Mouse (Mus musculus): ENCODE measurements around the gene Gtf2h2.
"Not testable (repeated sequence)": the region's sequence is repeated elsewhere in the genome, so short reads cannot be mapped to it uniquely, and the experiment has no call there.

The Gtf2h2 gene

GRCm38 (mm10) chr13:100492061-100492787 lies at the start of gene Gtf2h2:
TSS of gene Gtf2h2 (minus strand) at chr13:100492579.
- peak; percentile 58 to 75 for DNase-seq (ENCODE audit: low spot score in 2 of 2)

GRCm38 (mm10) chr13:100536149-100536548 lies 43.8 kb upstream of the Gtf2h2 start:
- DNase-seq (ENCODE audit: low spot score in 2 of 2) = no peak

- DNase-seq (ENCODE audit: low spot score in 2 of 2) = no peak
These were observed 40.5 kb upstream of the Gtf2h2 start for GRCm38 (mm10) chr13:100532788-100533365.

- DNase-seq (ENCODE audit: low spot score in 2 of 2) = no peak
These were observed 34.3 kb upstream of the Gtf2h2 start for GRCm38 (mm10) chr13:100526649-100527038.

GRCm38 (mm10) chr13:100525935-100526648 lies 33.7 kb upstream of the Gtf2h2 start:
- DNase-seq (ENCODE audit: low spot score in 2 of 2) = no peak

GRCm38 (mm10) chr13:100524896-100525295 lies 32.5 kb upstream of the Gtf2h2 start:
- DNase-seq (ENCODE audit: low spot score in 2 of 2) = no peak

GRCm38 (mm10) chr13:100523698-100524097 lies 31.3 kb upstream of the Gtf2h2 start:
- DNase-seq (ENCODE audit: low spot score in 2 of 2) = no peak

GRCm38 (mm10) chr13:100521724-100522591 lies 29.6 kb upstream of the Gtf2h2 start:
- DNase-seq (ENCODE audit: low spot score in 2 of 2) = no peak

GRCm38 (mm10) chr13:100519162-100519561 lies 26.8 kb upstream of the Gtf2h2 start:
- DNase-seq (ENCODE audit: low spot score in 2 of 2) = no peak

- DNase-seq (ENCODE audit: low spot score in 2 of 2) = no peak
These were observed 25.8 kb upstream of the Gtf2h2 start for GRCm38 (mm10) chr13:100518191-100518590.

- DNase-seq (ENCODE audit: low spot score in 2 of 2) = no peak
These were observed 25.3 kb upstream of the Gtf2h2 start for GRCm38 (mm10) chr13:100517652-100518153.

- no peak for DNase-seq (ENCODE audit: low spot score in 2 of 2)
These were observed 24.1 kb upstream of the Gtf2h2 start for GRCm38 (mm10) chr13:100516213-100517105.

- DNase-seq (ENCODE audit: low spot score in 2 of 2) = no peak
These were observed 20.4 kb upstream of the Gtf2h2 start for GRCm38 (mm10) chr13:100512792-100513191.

GRCm38 (mm10) chr13:100511860-100512364 lies 19.5 kb upstream of the Gtf2h2 start:
- no peak for DNase-seq (ENCODE audit: low spot score in 2 of 2)

- no peak for DNase-seq (ENCODE audit: low spot score in 2 of 2)
These were observed 18.9 kb upstream of the Gtf2h2 start for GRCm38 (mm10) chr13:100511146-100511859.

- not testable (repeated sequence) for DNase-seq (ENCODE audit: low spot score in 2 of 2)
These were observed 7.2 kb upstream of the Gtf2h2 start for GRCm38 (mm10) chr13:100499625-100500024.

GRCm38 (mm10) chr13:100495337-100495736 lies 3.0 kb upstream of the Gtf2h2 start:
- no peak for DNase-seq (ENCODE audit: low spot score in 2 of 2)

- not testable (repeated sequence) for DNase-seq (ENCODE audit: low spot score in 2 of 2)
These were observed 2.0 kb upstream of the Gtf2h2 start for GRCm38 (mm10) chr13:100494370-100494769.

GRCm38 (mm10) chr13:100493313-100493712 lies 934 bp upstream of the Gtf2h2 start:
- DNase-seq (ENCODE audit: low spot score in 2 of 2) = no peak

GRCm38 (mm10) chr13:100491623-100492022 lies 756 bp downstream of the Gtf2h2 start:
- DNase-seq (ENCODE audit: low spot score in 2 of 2) = no peak

Data from heart, adult 9 months (tissue).